Mouse (Mus musculus): ENCODE measurements around the gene Hist1h2ao. TPM values are rescaled to one million over a fixed set of nuclear protein-coding genes. Genes with fewer than 3 reads are reported as not detected.
"Not testable (repeated sequence)": the region's sequence is repeated elsewhere in the genome, so short reads cannot be mapped to it uniquely, and the experiment has no call there.

The Hist1h2ao gene
- polyA plus RNA-seq, 1 experiment from 2014 or later: not detected

DNA sequence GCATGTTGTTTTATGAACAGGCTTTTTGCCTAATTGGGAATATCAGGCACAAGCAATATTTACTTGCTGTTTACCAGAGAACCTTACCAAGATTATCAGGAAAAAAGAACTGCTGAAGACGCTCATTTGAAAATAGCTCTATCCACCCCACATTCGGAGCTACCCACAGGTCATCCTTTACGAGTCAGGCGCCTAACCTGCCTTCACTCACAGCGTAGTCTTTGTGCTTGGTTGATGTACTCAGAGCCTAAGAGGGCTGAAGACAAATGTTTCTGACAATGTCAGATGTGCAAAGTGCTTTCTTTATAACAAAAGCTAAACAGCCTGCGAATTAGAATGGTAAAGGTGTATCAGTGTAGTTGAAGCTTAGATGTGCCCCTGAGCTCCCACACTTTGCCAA, 26.0 kb upstream of the Hist1h2ao start:
- no peak for ATAC-seq
- Histone ChIP-seq H3K4me1 (replicated peaks; ENCODE audit: control insufficient read depth, insufficient read depth, low read length) (peaks cover 42% of the 10 kb centered on the region), H3K9me3 (ENCODE audit: control insufficient read depth, low read length) (no peaks in the 10 kb centered on the region), H3K27ac (ENCODE audit: low read length) (peak overlapping the region; percentile 72), H3K4me3 (replicated peaks; ENCODE audit: low read length) (no peak overlapping the region), H3K4me2 (ENCODE audit: low read length) (no peak overlapping the region; the same call in 1 of the 2 replicates), H3K36me3 (ENCODE audit: control insufficient read depth, insufficient read depth) (no peaks in the 10 kb centered on the region), H3K9ac (replicated peaks; ENCODE audit: low read depth, low read length) (no peak overlapping the region), H3K27me3 (replicated peaks; ENCODE audit: control insufficient read depth, insufficient read depth, low read length) (no peaks in the 10 kb centered on the region)
- WGBS: 25% methylated on average over 6 of the region's 6 CpGs

DNA sequence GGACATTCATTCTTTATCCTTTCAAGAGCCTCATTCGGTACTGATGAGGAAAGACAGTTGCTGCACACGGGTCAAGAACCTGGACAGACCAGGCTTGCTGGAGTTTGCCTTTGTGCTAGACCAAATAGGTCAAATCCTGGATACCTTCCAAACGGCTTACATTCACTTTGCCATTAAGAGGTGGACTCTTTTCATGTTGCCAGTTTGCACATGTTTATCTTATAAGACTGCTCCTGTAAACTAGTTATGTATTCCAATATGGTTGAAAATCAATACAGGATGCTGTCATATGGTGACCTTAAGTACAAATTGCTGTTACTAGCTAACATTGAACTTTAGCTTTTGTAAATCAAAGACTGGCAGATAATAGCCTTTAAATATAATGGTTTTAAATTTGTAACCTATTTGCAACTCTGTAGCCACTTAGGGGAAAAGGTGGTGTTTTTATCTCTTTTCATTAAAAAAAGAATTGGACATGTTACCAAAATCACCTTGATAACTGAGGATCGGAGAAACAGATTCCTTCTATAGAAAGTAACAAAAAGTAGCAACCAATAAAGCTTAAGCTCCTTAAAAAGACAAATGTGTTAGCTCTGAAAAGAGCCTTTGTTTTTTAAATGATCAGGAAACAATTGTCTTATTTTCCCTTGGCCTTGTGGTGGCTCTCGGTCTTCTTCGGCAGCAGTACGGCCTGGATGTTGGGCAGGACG, 23.9 kb upstream of the Hist1h2ao start:
- peak overlapping the region; percentile 52 for H3K9ac ChIP-seq (replicated peaks; ENCODE audit: low read depth, low read length)

DNA sequence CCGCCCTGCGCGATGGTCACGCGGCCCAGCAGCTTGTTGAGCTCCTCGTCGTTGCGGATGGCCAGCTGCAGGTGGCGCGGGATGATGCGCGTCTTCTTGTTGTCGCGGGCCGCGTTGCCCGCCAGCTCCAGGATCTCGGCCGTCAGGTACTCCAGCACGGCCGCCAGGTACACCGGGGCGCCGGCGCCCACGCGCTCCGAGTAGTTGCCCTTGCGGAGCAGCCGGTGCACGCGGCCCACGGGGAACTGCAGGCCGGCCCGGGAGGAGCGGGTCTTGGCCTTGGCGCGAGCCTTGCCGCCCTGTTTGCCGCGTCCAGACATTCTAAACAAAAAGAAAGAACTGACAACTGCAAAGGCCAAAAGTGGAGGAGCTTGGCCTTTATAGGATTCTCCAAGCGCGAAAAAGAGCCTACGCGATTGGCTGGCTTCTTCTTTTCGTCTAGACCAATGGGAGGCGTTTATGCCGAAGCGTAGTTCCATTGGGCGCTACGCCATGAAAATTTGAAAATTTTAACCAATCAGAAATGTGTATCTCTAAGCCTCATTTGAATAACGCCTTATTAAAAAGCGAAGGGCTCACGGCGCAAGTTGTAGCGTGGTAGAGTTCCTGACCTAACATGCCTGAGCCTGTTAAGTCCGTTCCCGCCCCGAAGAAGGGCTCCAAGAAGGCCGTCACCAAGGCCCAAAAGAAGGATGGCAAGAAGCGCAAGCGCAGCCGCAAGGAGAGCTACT, 23.2 kb upstream of the Hist1h2ao start, which contains the start of the genes Hist1h2an and Hist1h2bp:
TSS of gene Hist1h2an (minus strand) at position 320 of the 731 bp plus-strand sequence.
TSS of gene Hist1h2bp (plus strand) at position 563 of the 731 bp plus-strand sequence.
- peak within 1 kb of the TSS; percentile 44 for H3K4me3 ChIP-seq (replicated peaks; ENCODE audit: low read length)
- H3K27ac ChIP-seq (ENCODE audit: low read length): peak within 1 kb of the TSS; percentile 74
- WGBS: under 1% methylated on average over 32 of the region's 63 CpGs
- peaks cover 36% of the 10 kb centered on the region for H3K4me1 ChIP-seq (replicated peaks; ENCODE audit: control insufficient read depth, insufficient read depth, low read length)
- not testable (repeated sequence) for H3K36me3 ChIP-seq (ENCODE audit: control insufficient read depth, insufficient read depth); H3K9me3 ChIP-seq (ENCODE audit: control insufficient read depth, low read length); H3K27me3 ChIP-seq (replicated peaks; ENCODE audit: control insufficient read depth, insufficient read depth, low read length)
- H3K4me2 ChIP-seq (ENCODE audit: low read length): peak within 1 kb of the TSS; percentile 57
- peak; percentile 91 for ATAC-seq
- peak within 1 kb of the TSS; percentile 52 for H3K9ac ChIP-seq (replicated peaks; ENCODE audit: low read depth, low read length)

More for the DNA sequence above, 23.9 kb upstream of the Hist1h2ao start:
- 2% methylated on average over 8 of the region's 8 CpGs for WGBS
- ATAC-seq: no peak
- Histone ChIP-seq H3K4me2 (ENCODE audit: low read length) (peak overlapping the region; percentile 57), H3K27ac (ENCODE audit: low read length) (peak overlapping the region; percentile 66), H3K4me1 (replicated peaks; ENCODE audit: control insufficient read depth, insufficient read depth, low read length) (peaks cover 36% of the 10 kb centered on the region), H3K36me3 (ENCODE audit: control insufficient read depth, insufficient read depth) (no peaks in the 10 kb centered on the region), H3K9me3 (ENCODE audit: control insufficient read depth, low read length) (no peaks in the 10 kb centered on the region), H3K4me3 (replicated peaks; ENCODE audit: low read length) (peak overlapping the region; percentile 44), H3K27me3 (replicated peaks; ENCODE audit: control insufficient read depth, insufficient read depth, low read length) (no peaks in the 10 kb centered on the region)

DNA sequence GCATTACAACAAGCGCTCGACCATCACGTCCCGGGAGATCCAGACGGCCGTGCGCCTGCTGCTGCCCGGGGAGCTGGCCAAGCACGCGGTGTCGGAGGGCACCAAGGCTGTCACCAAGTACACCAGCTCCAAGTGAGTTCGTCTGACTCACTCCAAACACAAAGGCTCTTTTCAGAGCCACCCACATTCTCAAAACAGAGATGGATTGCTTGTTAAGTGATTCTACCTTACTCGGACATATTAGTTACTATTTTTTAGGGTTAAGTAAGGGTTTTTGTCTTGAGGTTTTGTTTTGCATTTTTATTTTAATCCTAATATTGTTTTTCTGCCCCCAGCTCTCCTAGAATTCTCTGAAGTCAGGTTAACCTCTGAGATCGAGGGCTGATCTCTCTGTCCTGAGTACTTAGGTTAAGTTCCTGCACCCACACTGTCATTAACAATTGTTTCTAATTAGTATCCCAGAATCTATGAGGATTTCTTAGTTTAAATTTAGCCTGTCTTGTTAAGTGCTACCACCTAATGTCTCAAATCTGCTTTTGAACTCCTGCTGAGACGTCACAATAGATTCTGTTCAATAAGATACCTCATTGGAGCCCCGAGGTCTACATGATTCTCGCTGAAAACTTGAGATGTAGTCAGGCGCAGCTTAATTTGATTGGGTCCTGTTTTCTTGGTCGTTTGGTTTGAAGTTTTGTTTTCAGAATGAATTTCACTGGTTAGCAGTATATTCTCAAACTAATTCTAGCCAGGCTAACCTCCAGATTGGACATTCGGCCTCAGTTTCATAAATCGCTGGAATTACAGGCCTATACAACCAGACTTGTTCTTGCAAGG, 22.3 kb upstream of the Hist1h2ao start:
- H3K9me3 ChIP-seq (ENCODE audit: control insufficient read depth, low read length): no peaks in the 10 kb centered on the region
- peak; percentile 19 for ATAC-seq
- H3K9ac ChIP-seq (replicated peaks; ENCODE audit: low read depth, low read length): no peak overlapping the region; the same call in 1 of the 2 replicates
- peaks cover 28% of the 10 kb centered on the region for H3K4me1 ChIP-seq (replicated peaks; ENCODE audit: control insufficient read depth, insufficient read depth, low read length)
- peak overlapping the region; percentile 63 for H3K27ac ChIP-seq (ENCODE audit: low read length)
- H3K36me3 ChIP-seq (ENCODE audit: control insufficient read depth, insufficient read depth): no peaks in the 10 kb centered on the region
- peak overlapping the region; percentile 48 for H3K4me2 ChIP-seq (ENCODE audit: low read length)
- 8% methylated on average over 14 of the region's 21 CpGs for WGBS
- H3K27me3 ChIP-seq (replicated peaks; ENCODE audit: control insufficient read depth, insufficient read depth, low read length): no peaks in the 10 kb centered on the region
- peak overlapping the region; percentile 28 for H3K4me3 ChIP-seq (replicated peaks; ENCODE audit: low read length)

DNA sequence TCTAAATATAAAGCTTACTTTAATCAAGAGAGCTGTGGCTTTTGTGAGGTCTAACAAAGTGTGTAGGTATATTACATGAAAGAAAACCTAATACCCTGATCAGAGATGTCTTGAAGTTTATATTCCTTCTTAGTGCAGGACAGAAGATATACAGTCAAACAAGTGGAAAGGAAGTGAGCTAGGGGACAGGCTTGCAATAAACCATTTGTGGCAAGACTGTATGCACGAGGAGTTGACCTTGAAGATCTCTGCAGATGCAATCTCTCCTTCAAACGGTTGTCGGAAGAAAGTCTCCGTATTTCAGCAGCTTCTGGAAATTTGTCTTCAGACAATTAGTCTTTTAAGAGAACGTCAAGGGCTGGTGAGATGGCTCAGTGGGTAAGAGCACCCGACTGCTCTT, 20.3 kb upstream of the Hist1h2ao start:
- H3K27me3 ChIP-seq (replicated peaks; ENCODE audit: control insufficient read depth, insufficient read depth, low read length): no peaks in the 10 kb centered on the region
- H3K36me3 ChIP-seq (ENCODE audit: control insufficient read depth, insufficient read depth): no peaks in the 10 kb centered on the region
- no peak overlapping the region for H3K27ac ChIP-seq (ENCODE audit: low read length)
- WGBS: 62% methylated on average over 6 of the region's 6 CpGs
- peaks cover 18% of the 10 kb centered on the region for H3K4me1 ChIP-seq (replicated peaks; ENCODE audit: control insufficient read depth, insufficient read depth, low read length)
- no peak overlapping the region for H3K4me2 ChIP-seq (ENCODE audit: low read length)
- no peak overlapping the region for H3K9ac ChIP-seq (replicated peaks; ENCODE audit: low read depth, low read length)
- H3K4me3 ChIP-seq (replicated peaks; ENCODE audit: low read length): no peak overlapping the region
- H3K9me3 ChIP-seq (ENCODE audit: control insufficient read depth, low read length): no peaks in the 10 kb centered on the region
- no peak for ATAC-seq

DNA sequence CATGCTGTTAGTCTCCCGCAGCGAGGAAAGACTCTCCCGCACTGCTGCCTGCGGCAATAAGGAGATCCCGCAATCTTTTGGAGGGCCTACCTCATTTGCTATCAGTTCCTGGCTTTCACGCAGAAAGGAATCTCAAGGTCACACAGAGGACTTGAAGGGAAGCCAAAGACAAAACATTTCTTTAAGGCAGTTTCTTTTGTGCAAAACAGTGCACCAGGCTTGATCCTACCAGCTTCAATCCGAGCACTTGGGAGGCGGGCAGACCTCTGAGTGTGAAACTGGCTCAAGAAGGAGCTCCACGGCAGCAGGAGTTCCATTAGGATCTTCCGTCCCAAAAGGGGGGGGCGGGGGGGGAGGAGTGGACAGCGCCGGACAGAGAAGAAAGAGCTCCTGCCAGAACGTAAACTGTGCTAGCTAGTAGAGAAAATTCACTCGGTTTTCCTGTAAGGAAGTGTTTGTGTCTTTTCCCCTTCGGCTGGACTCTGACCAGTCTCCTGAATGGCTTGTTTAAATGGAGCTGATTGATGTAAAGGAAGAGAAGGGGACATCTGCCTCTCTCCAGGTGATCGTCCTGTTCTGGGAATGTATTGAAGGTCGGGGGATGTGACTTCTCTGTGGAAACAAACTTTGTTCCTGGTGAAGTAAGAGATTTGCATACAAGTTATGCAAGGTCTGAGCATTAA, 19.5 kb upstream of the Hist1h2ao start:
- no peaks in the 10 kb centered on the region for H3K27me3 ChIP-seq (replicated peaks; ENCODE audit: control insufficient read depth, insufficient read depth, low read length)
- no peak for ATAC-seq
- H3K4me1 ChIP-seq (replicated peaks; ENCODE audit: control insufficient read depth, insufficient read depth, low read length): peaks cover 17% of the 10 kb centered on the region
- H3K4me3 ChIP-seq (replicated peaks; ENCODE audit: low read length): no peak overlapping the region
- no peaks in the 10 kb centered on the region for H3K36me3 ChIP-seq (ENCODE audit: control insufficient read depth, insufficient read depth)
- 7% methylated on average over 18 of the region's 18 CpGs for WGBS
- no peak overlapping the region for H3K27ac ChIP-seq (ENCODE audit: low read length)
- H3K9ac ChIP-seq (replicated peaks; ENCODE audit: low read depth, low read length): no peak overlapping the region
- H3K4me2 ChIP-seq (ENCODE audit: low read length): peak overlapping the region; percentile 29; the same call in 1 of the 2 replicates
- no peaks in the 10 kb centered on the region for H3K9me3 ChIP-seq (ENCODE audit: control insufficient read depth, low read length)

- Histone ChIP-seq H3K4me3 (replicated peaks; ENCODE audit: low read length) (no peak overlapping the region), H3K9ac (replicated peaks; ENCODE audit: low read depth, low read length) (no peak overlapping the region), H3K9me3 (ENCODE audit: control insufficient read depth, low read length) (no peaks in the 10 kb centered on the region), H3K36me3 (ENCODE audit: control insufficient read depth, insufficient read depth) (no peaks in the 10 kb centered on the region), H3K27me3 (replicated peaks; ENCODE audit: control insufficient read depth, insufficient read depth, low read length) (no peaks in the 10 kb centered on the region), H3K4me1 (replicated peaks; ENCODE audit: control insufficient read depth, insufficient read depth, low read length) (peaks cover 4% of the 10 kb centered on the region; the same call in 1 of the 2 replicates), H3K4me2 (ENCODE audit: low read length) (no peak overlapping the region), H3K27ac (ENCODE audit: low read length) (no peak overlapping the region)
- WGBS: 89% methylated on average over 7 of the region's 7 CpGs
- no peak for ATAC-seq
Measured at GRCm38 (mm10) chr13:21795584-21795983, 14.7 kb upstream of the Hist1h2ao start.

DNA sequence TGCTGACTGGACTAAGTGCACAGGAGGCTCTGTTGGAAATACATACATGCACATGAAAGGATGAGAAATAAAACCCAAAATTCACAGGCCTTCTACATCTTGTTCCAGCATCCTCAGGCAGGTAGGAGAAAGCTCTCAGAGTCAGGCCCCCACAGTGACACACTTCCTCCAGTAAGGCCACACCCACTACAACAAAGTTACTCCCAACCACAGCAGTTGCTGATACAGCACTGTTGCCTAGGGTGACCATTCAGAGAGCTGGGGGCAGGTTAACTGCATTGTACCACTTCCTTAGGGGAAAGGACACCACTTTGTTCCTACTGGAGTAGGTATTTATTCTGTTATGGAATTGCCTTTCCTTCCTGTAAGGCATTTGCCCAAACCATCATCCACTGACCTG, 13.1 kb upstream of the Hist1h2ao start:
- ATAC-seq; H3K27me3 ChIP-seq (replicated peaks; ENCODE audit: control insufficient read depth, insufficient read depth, low read length); H3K27ac ChIP-seq (ENCODE audit: low read length); H3K9ac ChIP-seq (replicated peaks; ENCODE audit: low read depth, low read length); H3K4me2 ChIP-seq (ENCODE audit: low read length); H3K9me3 ChIP-seq (ENCODE audit: control insufficient read depth, low read length); H3K36me3 ChIP-seq (ENCODE audit: control insufficient read depth, insufficient read depth); H3K4me1 ChIP-seq (replicated peaks; ENCODE audit: control insufficient read depth, insufficient read depth, low read length); H3K4me3 ChIP-seq (replicated peaks; ENCODE audit: low read length): not testable (repeated sequence)

Data from forebrain, embryonic 16.5 days (tissue).